Mouse (Mus musculus) megakaryocyte, embryonic 14.5 days (primary cell): Measurements from ENCODE around the gene Olig3.

Experiments
- FLI1 ChIP-seq: IDR thresholded peaks from 2 replicates; pipeline ENCODE4 v1.6.1; 2012; ENCODE audit warnings: low read length, inconsistent platforms, mixed read lengths
- GATA1 ChIP-seq: IDR thresholded peaks from 3 replicates; pipeline ENCODE4 v1.6.1; 2012; ENCODE audit warnings: mixed read lengths, low read length, inconsistent platforms, borderline replicate concordance

- TF ChIP-seq FLI1 (no peak), GATA1 (no peak)
Measured at GRCm38 (mm10) chr10:19352878-19353301, 3.4 kb upstream of the Olig3 start.
